Mouse (Mus musculus) small intestine, adult 2 months (tissue): ENCODE measurements at regions not wholly inside any gene's neighbourhood (a gene's known extent, or its start where the extent isn't known, plus 50 kb on each side); places are given as distances from the start of the nearest gene placed in this dataset.
A peak's percentile ranks its signal among the peaks of the same experiment; 100 is the strongest.

Experiments used
- H3K27ac ChIP-seq: fragments of 200-500 bp; 2 replicates; pipeline ENCODE4 v1.5.1; 2012; ENCODE audit warnings: low read depth, low read length, control low read depth, inconsistent platforms; ENCODE audit not compliant: insufficient read depth
- H3K27me3 ChIP-seq: fragments of 200-500 bp; 2 replicates; pipeline ENCODE4 v1.6.1; 2012; ENCODE audit warnings: mild to moderate bottlenecking, moderate library complexity, low read length, inconsistent platforms; ENCODE audit not compliant: control insufficient read depth, insufficient read depth
- H3K36me3 ChIP-seq: fragments of 200-500 bp; 2 replicates; pipeline ENCODE4 v1.6.1; 2012; ENCODE audit warnings: mild to moderate bottlenecking, low read length, control low read depth, inconsistent platforms; ENCODE audit not compliant: control insufficient read depth, insufficient read depth
- H3K4me1 ChIP-seq: fragments of 200-500 bp; 2 replicates; pipeline ENCODE4 v1.6.1; 2012; ENCODE audit warnings: low read length, inconsistent platforms, mixed read lengths; ENCODE audit not compliant: control insufficient read depth, insufficient read depth, insufficient read length
- H3K4me3 ChIP-seq: fragments of 200-500 bp; 2 replicates; pipeline ENCODE4 v1.5.1; 2012; ENCODE audit warnings: low read depth, mild to moderate bottlenecking, control low read depth, inconsistent platforms, low read length, moderate library complexity
- CTCF ChIP-seq: fragments of 200-500 bp; IDR thresholded peaks from 2 replicates; pipeline ENCODE4 v1.5.1; 2012; ENCODE audit warnings: low read depth, mild to moderate bottlenecking, control low read depth, inconsistent platforms, low read length, moderate library complexity, mixed read lengths; ENCODE audit not compliant: insufficient replicate concordance, insufficient read length; ENCODE audit errors: extremely low read depth
- POLR2A ChIP-seq: fragments of 200-500 bp; IDR thresholded peaks from 2 replicates; pipeline ENCODE4 v1.6.1; 2012; ENCODE audit warnings: low read depth, mild to moderate bottlenecking, control low read depth, inconsistent platforms, low read length, moderate library complexity
- WGBS: fragments of 180-500 bp; shearing (Covaris S2); methylation state at CpG from one replicate; pipeline ENCODE4 v1.1.7; 2018; 5-methylcytosine and 5-hydroxymethylcytosine counted together

GRCm38 (mm10) chr1:61359011-61359930, 279.4 kb upstream of the Pard3b start:
- 69% methylated on average over 19 of the region's 19 CpGs for WGBS
- no peaks in the 10 kb centered on the region for H3K36me3 ChIP-seq
- no peak overlapping the region for H3K27ac ChIP-seq
- TF ChIP-seq POLR2A (no peak), CTCF (no peak)
- no peak overlapping the region for H3K4me3 ChIP-seq
- no peaks in the 10 kb centered on the region for H3K4me1 ChIP-seq
- 0 out of 2 replicates have a peak, but pooled peaks cover 6% of the 10 kb centered on the region for H3K27me3 ChIP-seq

DNA sequence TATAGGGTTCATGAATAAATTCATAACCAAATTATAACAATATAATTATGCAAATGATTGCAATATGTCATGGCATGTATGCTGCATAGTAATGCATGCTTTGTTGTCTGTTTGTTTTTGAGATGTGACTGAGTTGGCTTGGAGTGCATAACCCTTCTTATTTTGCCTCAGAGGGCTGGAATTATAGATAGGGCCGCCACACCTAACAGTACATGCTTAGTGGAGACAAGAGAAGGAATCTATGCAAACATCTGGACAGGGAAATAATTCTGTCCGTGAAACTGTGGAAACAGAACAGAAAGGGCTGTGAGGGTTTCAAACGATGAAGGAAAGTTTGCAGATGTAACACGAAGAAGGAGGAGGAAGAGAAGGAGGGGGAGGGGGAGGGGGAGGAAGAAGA, 266.0 kb upstream of the Pard3b start:
- WGBS = 52% methylated on average over 4 of the region's 4 CpGs
- no peak for TF ChIP-seq POLR2A
- TF ChIP-seq CTCF = no peak
- Histone ChIP-seq H3K27me3 (no peaks in the 10 kb centered on the region), H3K4me1 (peaks cover 4% of the 10 kb centered on the region; the same call in 1 of the 2 replicates), H3K36me3 (no peaks in the 10 kb centered on the region), H3K27ac (no peak overlapping the region), H3K4me3 (no peak overlapping the region)

DNA sequence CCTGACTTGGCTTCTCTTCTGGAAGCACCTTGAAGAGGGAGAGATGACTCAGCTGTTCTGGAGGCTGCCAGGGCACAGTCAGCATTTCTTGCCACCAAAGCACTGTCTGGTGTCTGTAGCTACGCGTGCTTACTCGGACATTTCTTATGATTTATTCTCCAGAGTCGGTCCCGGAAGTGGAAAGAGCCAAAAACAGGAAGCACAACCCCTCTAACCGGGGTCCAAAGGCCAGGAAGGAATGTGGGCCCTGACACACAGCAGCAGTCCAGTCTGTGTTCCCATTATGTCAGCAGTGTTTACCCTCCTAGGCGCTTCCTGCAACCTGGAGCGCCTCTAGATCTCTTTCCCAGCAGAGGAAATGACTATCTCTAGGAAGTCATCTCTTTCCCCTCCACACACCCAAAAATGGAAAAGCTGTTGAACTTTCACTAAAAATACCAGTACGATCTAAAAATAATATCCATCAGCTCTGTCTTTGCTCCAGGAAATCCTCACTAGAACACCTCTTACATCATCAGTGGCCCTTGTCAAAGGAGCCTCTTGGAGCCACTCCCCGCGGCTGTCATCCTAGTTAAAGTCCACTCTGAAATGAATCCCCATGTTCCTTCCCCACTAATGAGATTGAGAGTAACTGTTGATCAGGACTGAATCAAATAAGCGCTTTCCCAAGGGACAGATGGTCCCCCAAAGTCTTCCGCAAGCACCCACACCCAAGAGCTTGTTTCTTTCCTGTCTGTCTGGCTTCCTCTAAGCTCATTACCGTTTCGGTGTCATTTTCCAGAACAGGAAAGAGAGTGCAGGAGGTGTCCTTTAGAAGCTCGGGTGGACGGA, 264.7 kb upstream of the Pard3b start:
- H3K27me3 ChIP-seq = no peaks in the 10 kb centered on the region
- no peaks in the 10 kb centered on the region for H3K36me3 ChIP-seq
- peaks cover 4% of the 10 kb centered on the region; the same call in 1 of the 2 replicates for H3K4me1 ChIP-seq
- no peak for TF ChIP-seq POLR2A
- no peak for TF ChIP-seq CTCF
- H3K4me3 ChIP-seq = no peak overlapping the region
- WGBS = 59% methylated on average over 17 of the region's 17 CpGs
- peak overlapping the region; percentile 53 for H3K27ac ChIP-seq

DNA sequence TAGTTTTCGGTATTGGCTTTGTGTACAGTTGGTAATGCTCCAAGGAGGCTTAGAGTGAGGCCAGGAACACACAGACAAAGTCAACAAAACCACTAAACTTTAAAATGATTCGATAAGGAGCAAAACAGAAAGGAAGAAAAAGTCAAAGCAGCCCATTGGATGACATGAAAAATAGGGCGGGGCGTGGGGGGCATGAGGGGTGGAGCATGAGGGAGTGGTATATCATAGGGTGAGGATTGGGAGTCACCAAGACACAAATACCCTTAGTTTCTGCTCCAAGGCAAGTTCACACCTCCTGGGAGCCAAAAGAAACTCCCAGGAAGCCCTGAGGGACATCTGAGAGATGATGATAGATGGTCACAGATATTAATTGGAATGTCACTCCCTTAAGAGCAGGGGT, 262.2 kb upstream of the Pard3b start:
- Histone ChIP-seq H3K4me1 (peaks cover 4% of the 10 kb centered on the region; the same call in 1 of the 2 replicates), H3K36me3 (no peaks in the 10 kb centered on the region), H3K27me3 (no peaks in the 10 kb centered on the region), H3K27ac (no peak overlapping the region), H3K4me3 (no peak overlapping the region)
- TF ChIP-seq CTCF (no peak), POLR2A (no peak)
- 32% methylated on average over 4 of the region's 4 CpGs for WGBS

DNA sequence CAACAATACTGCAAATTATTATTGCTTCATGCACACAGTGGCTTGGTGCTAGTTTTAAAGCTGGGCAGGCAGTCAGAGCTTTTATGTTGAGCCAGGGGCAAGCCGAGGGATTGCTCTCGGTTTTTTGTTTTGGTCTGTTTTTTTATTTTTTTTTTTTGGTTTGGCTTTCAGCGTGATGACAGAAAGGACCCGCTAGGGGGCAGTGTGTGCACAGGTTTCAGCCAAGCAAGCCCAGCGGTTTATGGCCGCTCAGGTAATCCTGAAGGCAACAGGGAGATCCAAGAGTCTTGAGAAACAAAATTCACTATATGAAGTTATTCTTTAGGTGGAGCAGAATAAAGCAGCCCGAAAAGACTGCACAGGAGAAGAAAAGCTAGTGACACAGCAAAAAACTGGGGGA, 261.6 kb upstream of the Pard3b start:
- 2% methylated on average over 7 of the region's 7 CpGs for WGBS
- Histone ChIP-seq H3K4me1 (peaks cover 4% of the 10 kb centered on the region; the same call in 1 of the 2 replicates), H3K27me3 (no peaks in the 10 kb centered on the region), H3K27ac (no peak overlapping the region), H3K4me3 (no peak overlapping the region), H3K36me3 (no peaks in the 10 kb centered on the region)
- TF ChIP-seq POLR2A = no peak
- TF ChIP-seq CTCF = peak; percentile 95

- H3K27ac ChIP-seq = no peak overlapping the region
- 60% methylated on average over 8 of the region's 8 CpGs for WGBS
- TF ChIP-seq CTCF = no peak
- TF ChIP-seq POLR2A = no peak
These were observed 260.4 kb upstream of the Pard3b start for GRCm38 (mm10) chr1:61378240-61378639.

More at GRCm38 (mm10) chr1:61378240-61378639, 260.4 kb upstream of the Pard3b start:
- peaks cover 2% of the 10 kb centered on the region; the same call in 1 of the 2 replicates for H3K4me1 ChIP-seq
- no peaks in the 10 kb centered on the region for H3K27me3 ChIP-seq
- no peak overlapping the region for H3K4me3 ChIP-seq
- no peaks in the 10 kb centered on the region for H3K36me3 ChIP-seq
